Mouse (Mus musculus): Measurements from ENCODE around the gene Vmn1r90. TPM values are rescaled to one million over a fixed set of nuclear protein-coding genes. Genes with fewer than 3 reads are reported as not detected.

The Vmn1r90 gene
- polyA plus RNA-seq (2012; fragmentation: generic; extraction: Trizol): not detected

DNA sequence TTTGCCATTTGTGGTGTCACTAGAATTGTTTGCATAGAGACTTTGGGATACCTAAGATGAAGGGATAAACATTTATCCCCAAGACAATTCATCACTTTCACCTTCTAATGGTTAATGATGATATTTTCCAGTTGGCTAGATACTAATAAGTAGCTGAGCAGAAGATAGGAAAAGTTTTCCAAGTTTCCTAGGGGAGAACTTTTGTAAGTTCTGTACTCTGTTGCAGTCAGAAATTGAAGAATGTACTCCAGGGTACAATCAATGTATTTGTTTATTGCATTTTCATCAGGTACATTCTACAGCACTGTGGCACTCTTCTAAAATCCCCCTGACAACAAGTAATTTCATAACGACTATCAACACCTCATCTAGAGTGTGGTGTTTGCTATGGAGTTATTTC lies at the start of gene Vmn1r90:
Gene Vmn1r90 (minus strand): TSS at position 101 of the 400 bp plus-strand sequence.

Other genes with a start within 250 kb of the Vmn1r90 start
- gene Obox8, start 229.9 kb downstream of the Vmn1r90 start, polyA plus RNA-seq (2012; fragmentation: generic; extraction: Trizol): not detected
- gene Sult2a8, start 116.7 kb downstream of the Vmn1r90 start, polyA plus RNA-seq (2012; fragmentation: generic; extraction: Trizol): not detected
- not detected for gene Sult2a7, start 69.3 kb downstream of the Vmn1r90 start, polyA plus RNA-seq (2012; fragmentation: generic; extraction: Trizol)
- not detected for gene Obox7, start 96.0 kb upstream of the Vmn1r90 start, polyA plus RNA-seq (2012; fragmentation: generic; extraction: Trizol)